Mouse (Mus musculus) C2C12 (cell line): ENCODE measurements around the gene Hsdl2.

Experiments
- CTCF ChIP-seq: IDR thresholded peaks from one replicate; pipeline ENCODE4 v1.5.1; 2011; ENCODE audit not compliant: control insufficient read depth, insufficient read depth, insufficient read length
- MAX ChIP-seq: IDR thresholded peaks from one replicate; pipeline ENCODE4 v1.6.1; 2011; ENCODE audit warnings: mild to moderate bottlenecking, control low read depth
- USF1 ChIP-seq: IDR thresholded peaks from one replicate; pipeline ENCODE4 v1.6.1; 2011; ENCODE audit warnings: low read depth, mild to moderate bottlenecking, control low read depth, moderate library complexity

DNA sequence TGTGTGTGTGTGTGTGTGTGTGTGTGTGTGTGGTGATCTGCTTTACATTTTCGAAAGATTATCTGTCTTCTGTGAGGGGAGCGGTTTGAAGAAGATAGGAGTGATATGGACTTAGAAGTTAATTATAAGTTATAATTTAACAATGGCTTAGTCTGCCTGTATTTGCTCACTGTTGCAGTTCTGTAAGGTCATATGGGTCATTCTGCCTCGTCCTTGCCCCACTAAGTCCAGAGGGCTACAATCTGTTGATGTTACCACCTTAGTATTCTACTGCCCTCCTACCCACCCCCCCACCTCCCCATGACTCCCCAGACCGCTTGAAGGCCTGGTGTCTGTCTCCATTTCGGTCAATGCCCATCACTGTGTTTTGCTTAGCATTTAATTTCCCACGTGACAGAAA, 82.1 kb downstream of the Hsdl2 start:
- TF ChIP-seq CTCF (no peak), USF1 (no peak), MAX (no peak)
